Mouse (Mus musculus): ENCODE measurements around the gene Msi2.

The Msi2 gene

DNA sequence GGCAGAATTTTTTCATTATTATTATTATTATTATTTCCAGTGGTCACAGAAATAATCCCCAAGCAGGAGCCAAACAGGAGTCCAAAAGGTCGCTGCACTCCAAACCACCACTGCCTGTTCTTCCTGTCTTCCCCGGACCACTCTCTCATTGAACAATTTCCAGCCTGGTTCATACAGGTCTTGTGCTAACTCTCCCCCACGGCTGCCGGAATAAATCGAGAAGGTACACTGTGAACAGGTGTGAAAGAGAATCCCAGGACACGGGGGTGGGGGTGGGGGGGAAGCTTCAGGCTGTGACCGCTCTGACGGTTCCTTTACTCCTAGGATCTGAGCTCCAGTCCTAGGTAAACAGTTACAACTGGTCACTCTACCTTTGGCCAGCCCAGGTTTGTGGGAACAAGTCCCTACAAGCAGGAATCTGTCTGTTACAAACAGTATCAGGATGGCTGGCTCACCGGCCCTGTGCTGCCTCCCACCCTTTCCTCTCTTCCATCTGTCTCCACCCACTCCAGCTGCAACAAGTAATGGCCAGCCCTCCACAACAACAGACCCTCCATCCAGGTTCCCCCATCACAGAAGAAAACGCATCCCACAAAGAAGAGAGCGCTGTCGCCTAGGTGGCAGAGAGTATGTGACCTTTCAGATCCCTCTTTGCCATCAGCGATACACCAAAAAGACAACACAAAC, 136.1 kb downstream of the Msi2 start:
- TF ChIP-seq NANOG (IDR thresholded peaks at IDR 0.05; ENCODE audit: borderline replicate concordance, low read length) (no peak), CTCF (conservative IDR thresholded peaks at IDR 0.05; ENCODE audit: low read length) (no peak), POU5F1 (IDR thresholded peaks at IDR 0.05; ENCODE audit: borderline replicate concordance, low read length) (no peak)
- peaks cover 14% of the 10 kb centered on the region for H3K36me3 ChIP-seq (ENCODE audit: insufficient read depth, low read length)
- no peaks in the 10 kb centered on the region for H3K9me3 ChIP-seq (ENCODE audit: low read length)
- H3K4me1 ChIP-seq (replicated peaks; ENCODE audit: low read depth, low read length) = peaks cover 92% of the 10 kb centered on the region
- peak overlapping the region; percentile 72 for H3K4me3 ChIP-seq (replicated peaks; ENCODE audit: low read length)
- H3K27me3 ChIP-seq (ENCODE audit: insufficient read depth, low read length) = no peaks in the 10 kb centered on the region

- Histone ChIP-seq H3K4me3 (replicated peaks; ENCODE audit: low read length) (peak overlapping the region; percentile 72), H3K27me3 (ENCODE audit: insufficient read depth, low read length) (no peaks in the 10 kb centered on the region), H3K36me3 (ENCODE audit: insufficient read depth, low read length) (peaks cover 9% of the 10 kb centered on the region), H3K4me1 (replicated peaks; ENCODE audit: low read depth, low read length) (peaks cover 92% of the 10 kb centered on the region), H3K9me3 (ENCODE audit: low read length) (no peaks in the 10 kb centered on the region)
- no peak for TF ChIP-seq NANOG (IDR thresholded peaks at IDR 0.05; ENCODE audit: borderline replicate concordance, low read length)
These were observed 136.9 kb downstream of the Msi2 start for GRCm38 (mm10) chr11:88581375-88581774.

- Histone ChIP-seq H3K9me3 (ENCODE audit: low read length) (no peaks in the 10 kb centered on the region), H3K4me1 (replicated peaks; ENCODE audit: low read depth, low read length) (peaks cover 91% of the 10 kb centered on the region), H3K4me3 (replicated peaks; ENCODE audit: low read length) (no peak overlapping the region), H3K27me3 (ENCODE audit: insufficient read depth, low read length) (no peaks in the 10 kb centered on the region), H3K36me3 (ENCODE audit: insufficient read depth, low read length) (peaks cover 13% of the 10 kb centered on the region)
- TF ChIP-seq POU5F1 (IDR thresholded peaks at IDR 0.05; ENCODE audit: borderline replicate concordance, low read length) = no peak
- no peak for TF ChIP-seq NANOG (IDR thresholded peaks at IDR 0.05; ENCODE audit: borderline replicate concordance, low read length)
- no peak for TF ChIP-seq CTCF (conservative IDR thresholded peaks at IDR 0.05; ENCODE audit: low read length)
These were observed 139.6 kb downstream of the Msi2 start for GRCm38 (mm10) chr11:88578700-88579099.

GRCm38 (mm10) chr11:88577076-88577475, 141.2 kb downstream of the Msi2 start:
- peaks cover 96% of the 10 kb centered on the region for H3K4me1 ChIP-seq (replicated peaks; ENCODE audit: low read depth, low read length)
- no peak for TF ChIP-seq CTCF (conservative IDR thresholded peaks at IDR 0.05; ENCODE audit: low read length)
- peaks cover 25% of the 10 kb centered on the region for H3K36me3 ChIP-seq (ENCODE audit: insufficient read depth, low read length)
- H3K4me3 ChIP-seq (replicated peaks; ENCODE audit: low read length) = peak overlapping the region; percentile 10; the same call in 1 of the 2 replicates
- H3K27me3 ChIP-seq (ENCODE audit: insufficient read depth, low read length) = no peaks in the 10 kb centered on the region
- no peaks in the 10 kb centered on the region for H3K9me3 ChIP-seq (ENCODE audit: low read length)

GRCm38 (mm10) chr11:88576233-88576998, 141.9 kb downstream of the Msi2 start:
- Histone ChIP-seq H3K36me3 (ENCODE audit: insufficient read depth, low read length) (peaks cover 25% of the 10 kb centered on the region), H3K9me3 (ENCODE audit: low read length) (no peaks in the 10 kb centered on the region), H3K4me1 (replicated peaks; ENCODE audit: low read depth, low read length) (peaks cover 92% of the 10 kb centered on the region), H3K27me3 (ENCODE audit: insufficient read depth, low read length) (no peaks in the 10 kb centered on the region), H3K4me3 (replicated peaks; ENCODE audit: low read length) (peak overlapping the region; percentile 10; the same call in 1 of the 2 replicates)
- no peak for TF ChIP-seq POU5F1 (IDR thresholded peaks at IDR 0.05; ENCODE audit: borderline replicate concordance, low read length)
- no peak for TF ChIP-seq CTCF (conservative IDR thresholded peaks at IDR 0.05; ENCODE audit: low read length)
- no peak for TF ChIP-seq NANOG (IDR thresholded peaks at IDR 0.05; ENCODE audit: borderline replicate concordance, low read length)

DNA sequence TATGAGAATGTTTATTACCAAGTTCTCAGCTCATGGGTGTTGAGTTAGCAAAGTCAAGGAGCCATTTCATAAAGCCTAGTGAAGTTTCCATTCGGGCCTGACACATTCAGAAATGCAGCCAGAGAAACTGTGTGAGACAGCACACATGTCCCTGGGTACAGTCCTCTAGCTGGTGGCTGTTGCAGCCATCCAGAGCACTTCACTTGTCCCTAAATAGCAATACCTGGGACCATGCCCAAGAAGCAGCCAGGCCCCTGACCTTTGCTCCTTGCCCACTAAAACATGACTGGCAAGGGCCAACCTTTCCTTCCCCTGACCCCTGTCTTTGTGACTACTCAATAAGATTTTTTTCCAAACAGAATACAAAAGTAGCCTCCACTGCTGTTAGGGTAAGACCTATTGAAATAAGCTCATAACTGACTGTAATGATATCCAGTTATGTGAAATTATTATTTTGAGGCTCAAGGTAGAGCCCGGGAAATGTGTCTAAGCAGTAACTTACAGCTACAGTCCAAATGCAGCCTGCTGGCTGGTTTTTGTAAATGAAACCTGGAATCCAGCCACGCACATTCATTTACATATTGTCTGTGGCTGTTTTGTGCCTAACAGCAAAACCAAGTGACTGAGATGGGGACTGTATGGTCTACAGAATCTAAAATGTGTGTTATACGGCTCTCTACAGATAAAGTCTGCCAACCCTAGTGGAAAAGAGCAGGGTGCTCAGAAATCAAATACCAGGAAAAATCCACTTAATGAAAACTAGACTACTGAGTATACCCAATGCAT, 143.5 kb downstream of the Msi2 start:
- Histone ChIP-seq H3K27me3 (ENCODE audit: insufficient read depth, low read length) (no peaks in the 10 kb centered on the region), H3K4me1 (replicated peaks; ENCODE audit: low read depth, low read length) (peaks cover 84% of the 10 kb centered on the region), H3K9me3 (ENCODE audit: low read length) (no peaks in the 10 kb centered on the region), H3K4me3 (replicated peaks; ENCODE audit: low read length) (no peak overlapping the region), H3K36me3 (ENCODE audit: insufficient read depth, low read length) (peaks cover 23% of the 10 kb centered on the region)
- no peak for TF ChIP-seq CTCF (conservative IDR thresholded peaks at IDR 0.05; ENCODE audit: low read length)
- no peak for TF ChIP-seq POU5F1 (IDR thresholded peaks at IDR 0.05; ENCODE audit: borderline replicate concordance, low read length)
- no peak for TF ChIP-seq NANOG (IDR thresholded peaks at IDR 0.05; ENCODE audit: borderline replicate concordance, low read length)

- peaks cover 25% of the 10 kb centered on the region for H3K36me3 ChIP-seq (ENCODE audit: insufficient read depth, low read length)
- TF ChIP-seq CTCF (conservative IDR thresholded peaks at IDR 0.05; ENCODE audit: low read length) (no peak), POU5F1 (IDR thresholded peaks at IDR 0.05; ENCODE audit: borderline replicate concordance, low read length) (no peak)
- H3K4me3 ChIP-seq (replicated peaks; ENCODE audit: low read length) = no peak overlapping the region
- no peaks in the 10 kb centered on the region for H3K9me3 ChIP-seq (ENCODE audit: low read length)
- H3K27me3 ChIP-seq (ENCODE audit: insufficient read depth, low read length) = no peaks in the 10 kb centered on the region
- H3K4me1 ChIP-seq (replicated peaks; ENCODE audit: low read depth, low read length) = peaks cover 84% of the 10 kb centered on the region
These were observed 145.3 kb downstream of the Msi2 start for GRCm38 (mm10) chr11:88573013-88573412.

DNA sequence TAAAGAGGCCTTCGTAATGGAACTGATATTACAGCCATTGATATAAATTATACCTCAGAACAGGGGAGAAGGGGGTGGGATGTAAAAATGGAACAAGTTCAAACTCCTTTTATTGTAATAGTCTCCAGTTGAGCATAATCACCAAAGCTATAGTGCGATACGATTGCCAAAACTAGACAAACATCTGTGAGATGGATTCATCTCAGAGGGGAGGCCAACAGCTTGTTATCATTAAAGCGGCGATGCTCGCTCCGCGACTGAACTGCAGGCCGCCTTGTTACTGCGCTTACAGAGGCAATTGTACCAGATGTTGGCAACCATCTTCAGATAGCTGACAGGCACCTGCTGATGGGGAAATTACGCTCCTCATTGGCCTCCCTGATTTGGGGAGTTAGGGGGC, 145.9 kb downstream of the Msi2 start:
- Histone ChIP-seq H3K9me3 (ENCODE audit: low read length) (no peaks in the 10 kb centered on the region), H3K4me1 (replicated peaks; ENCODE audit: low read depth, low read length) (peaks cover 84% of the 10 kb centered on the region), H3K36me3 (ENCODE audit: insufficient read depth, low read length) (peaks cover 25% of the 10 kb centered on the region), H3K27me3 (ENCODE audit: insufficient read depth, low read length) (no peaks in the 10 kb centered on the region), H3K4me3 (replicated peaks; ENCODE audit: low read length) (0 out of 2 replicates have a peak overlapping the region, but pooled peaks have one; percentile 3)
- TF ChIP-seq NANOG (IDR thresholded peaks at IDR 0.05; ENCODE audit: borderline replicate concordance, low read length) = no peak
- no peak for TF ChIP-seq POU5F1 (IDR thresholded peaks at IDR 0.05; ENCODE audit: borderline replicate concordance, low read length)
- no peak for TF ChIP-seq CTCF (conservative IDR thresholded peaks at IDR 0.05; ENCODE audit: low read length)

All from E14TG2a.4 (cell line).